Mouse (Mus musculus) forebrain, embryonic 15.5 days (tissue): ENCODE measurements around the gene Bmf. TPM values are rescaled to one million over a fixed set of nuclear protein-coding genes. Genes with fewer than 3 reads are reported as not detected.

ENCODE experiments used
- ATAC-seq: fragments of 200-750 bp; cut with Nextera tagmentation; replicated peaks from 2 replicates; pipeline ENCODE4 v1.8.0; 2017; ENCODE audit warnings: mild to moderate bottlenecking, moderate TSS enrichment, moderate library complexity
- H3K27ac ChIP-seq: fragments of 300-500 bp; sonication (generic); replicated peaks from 2 replicates; pipeline ENCODE4 v1.5.1; 2015; ENCODE audit warnings: mild to moderate bottlenecking, inconsistent platforms
- H3K27me3 ChIP-seq: fragments of 300-500 bp; sonication (generic); 2 replicates; pipeline ENCODE4 v1.6.1; 2015; ENCODE audit warnings: inconsistent platforms
- H3K36me3 ChIP-seq: fragments of 300-500 bp; sonication (generic); 2 replicates; pipeline ENCODE4 v1.6.1; 2015; ENCODE audit warnings: mild to moderate bottlenecking, inconsistent platforms
- H3K4me1 ChIP-seq: fragments of 300-500 bp; sonication (generic); 2 replicates; pipeline ENCODE4 v1.6.1; 2015; ENCODE audit warnings: inconsistent platforms
- H3K4me2 ChIP-seq: fragments of 300-500 bp; sonication (generic); replicated peaks from 2 replicates; pipeline ENCODE4 v1.6.1; 2015; ENCODE audit warnings: mild to moderate bottlenecking, inconsistent platforms
- H3K4me3 ChIP-seq: fragments of 300-500 bp; sonication (generic); 2 replicates; pipeline ENCODE4 v1.5.1; 2015; ENCODE audit warnings: mild to moderate bottlenecking, inconsistent platforms
- H3K9ac ChIP-seq: fragments of 300-500 bp; sonication (generic); replicated peaks from 2 replicates; pipeline ENCODE4 v1.6.1; 2015; ENCODE audit warnings: mild to moderate bottlenecking, inconsistent platforms
- H3K9me3 ChIP-seq: fragments of 300-500 bp; sonication (generic); 2 replicates; pipeline ENCODE4 v1.6.1; 2016; ENCODE audit warnings: inconsistent platforms
- WGBS: fragments of 180-500 bp; shearing (Covaris S2); methylation state at CpG from one replicate; pipeline ENCODE4 v1.1.7; 2015; ENCODE audit warnings: mixed read lengths; 5-methylcytosine and 5-hydroxymethylcytosine counted together
- polyA plus RNA-seq: library from polyadenylated mRNA; unstranded; fragments of >200 nt; fragmentation: Nextera tagmentation; extraction: Ambion mirVana; gene quantifications from 2 replicates; pipeline ENCODE4 v1.2.1, GENCODE M21; 2015

The Bmf gene
- polyA plus RNA-seq, 1 experiment from 2014 or later = 1.3 TPM

GRCm38 (mm10) chr2:118507126-118507525 is 42.4 kb downstream of the Bmf start:
- WGBS = 86% methylated on average over 7 of the region's 7 CpGs
- H3K9ac ChIP-seq = no peak overlapping the region
- no peak for ATAC-seq
- H3K4me1 ChIP-seq = peaks cover 12% of the 10 kb centered on the region
- no peaks in the 10 kb centered on the region for H3K9me3 ChIP-seq
- H3K4me3 ChIP-seq = no peak overlapping the region
- no peaks in the 10 kb centered on the region for H3K36me3 ChIP-seq
- no peaks in the 10 kb centered on the region for H3K27me3 ChIP-seq
- no peak overlapping the region for H3K4me2 ChIP-seq
- no peak overlapping the region for H3K27ac ChIP-seq

GRCm38 (mm10) chr2:118500191-118500590 is 49.3 kb downstream of the Bmf start:
- H3K36me3 ChIP-seq = no peaks in the 10 kb centered on the region
- no peak for ATAC-seq
- 84% methylated on average over 2 of the region's 2 CpGs for WGBS
- no peak overlapping the region for H3K9ac ChIP-seq
- no peak overlapping the region for H3K27ac ChIP-seq
- no peak overlapping the region for H3K4me2 ChIP-seq
- peaks cover 3% of the 10 kb centered on the region; the same call in 1 of the 2 replicates for H3K4me1 ChIP-seq
- no peak overlapping the region for H3K4me3 ChIP-seq
- no peaks in the 10 kb centered on the region for H3K27me3 ChIP-seq
- H3K9me3 ChIP-seq = no peaks in the 10 kb centered on the region

GRCm38 (mm10) chr2:118499135-118499961 is 50.1 kb downstream of the Bmf start:
- no peaks in the 10 kb centered on the region for H3K36me3 ChIP-seq
- 36% methylated on average over 20 of the region's 20 CpGs for WGBS
- no peaks in the 10 kb centered on the region for H3K27me3 ChIP-seq
- H3K4me1 ChIP-seq = peaks cover 3% of the 10 kb centered on the region; the same call in 1 of the 2 replicates
- H3K9me3 ChIP-seq = no peaks in the 10 kb centered on the region
- no peak overlapping the region for H3K4me3 ChIP-seq
- H3K4me2 ChIP-seq = no peak overlapping the region
- no peak overlapping the region for H3K27ac ChIP-seq
- H3K9ac ChIP-seq = no peak overlapping the region
- no peak for ATAC-seq

GRCm38 (mm10) chr2:118498476-118498875 is 51.0 kb downstream of the Bmf start:
- no peak for ATAC-seq
- Histone ChIP-seq H3K4me2 (no peak overlapping the region), H3K27me3 (no peaks in the 10 kb centered on the region), H3K9ac (no peak overlapping the region), H3K9me3 (no peaks in the 10 kb centered on the region), H3K4me3 (no peak overlapping the region), H3K36me3 (no peaks in the 10 kb centered on the region), H3K4me1 (peaks cover 3% of the 10 kb centered on the region; the same call in 1 of the 2 replicates), H3K27ac (no peak overlapping the region)
- WGBS = 84% methylated on average over 6 of the region's 6 CpGs

- H3K4me1 ChIP-seq = peaks cover 3% of the 10 kb centered on the region; the same call in 1 of the 2 replicates
- no peak overlapping the region for H3K27ac ChIP-seq
- no peaks in the 10 kb centered on the region for H3K27me3 ChIP-seq
- H3K36me3 ChIP-seq = no peaks in the 10 kb centered on the region
- no peak for ATAC-seq
- no peaks in the 10 kb centered on the region for H3K9me3 ChIP-seq
- H3K4me3 ChIP-seq = no peak overlapping the region
- no peak overlapping the region for H3K9ac ChIP-seq
- no peak overlapping the region for H3K4me2 ChIP-seq
- 77% methylated on average over 5 of the region's 5 CpGs for WGBS
These were observed 51.6 kb downstream of the Bmf start for GRCm38 (mm10) chr2:118497890-118498289.

- Histone ChIP-seq H3K4me1 (peaks cover 3% of the 10 kb centered on the region; the same call in 1 of the 2 replicates), H3K27ac (no peak overlapping the region), H3K27me3 (no peaks in the 10 kb centered on the region), H3K36me3 (no peaks in the 10 kb centered on the region), H3K4me3 (no peak overlapping the region), H3K9ac (no peak overlapping the region), H3K9me3 (no peaks in the 10 kb centered on the region), H3K4me2 (no peak overlapping the region)
- WGBS = 73% methylated on average over 9 of the region's 9 CpGs
- ATAC-seq = no peak
These were observed 54.5 kb downstream of the Bmf start for GRCm38 (mm10) chr2:118495024-118495423.

GRCm38 (mm10) chr2:118491741-118492395 is 57.6 kb downstream of the Bmf start:
- Histone ChIP-seq H3K27me3 (no peaks in the 10 kb centered on the region), H3K4me1 (no peaks in the 10 kb centered on the region), H3K9me3 (no peaks in the 10 kb centered on the region), H3K4me3 (no peak overlapping the region), H3K4me2 (no peak overlapping the region), H3K27ac (no peak overlapping the region), H3K9ac (no peak overlapping the region), H3K36me3 (no peaks in the 10 kb centered on the region)
- ATAC-seq = no peak
- WGBS = 86% methylated on average over 4 of the region's 4 CpGs

GRCm38 (mm10) chr2:118491281-118491731 is 58.2 kb downstream of the Bmf start:
- WGBS = 61% methylated on average over 5 of the region's 5 CpGs
- no peak overlapping the region for H3K4me3 ChIP-seq
- no peak overlapping the region for H3K27ac ChIP-seq
- H3K36me3 ChIP-seq = no peaks in the 10 kb centered on the region
- no peak overlapping the region for H3K9ac ChIP-seq
- H3K4me1 ChIP-seq = no peaks in the 10 kb centered on the region
- no peaks in the 10 kb centered on the region for H3K9me3 ChIP-seq
- ATAC-seq = no peak
- H3K4me2 ChIP-seq = no peak overlapping the region
- H3K27me3 ChIP-seq = no peaks in the 10 kb centered on the region

GRCm38 (mm10) chr2:118490241-118491091 is 59.0 kb downstream of the Bmf start:
- H3K4me3 ChIP-seq = no peak overlapping the region
- no peaks in the 10 kb centered on the region for H3K4me1 ChIP-seq
- no peak overlapping the region for H3K9ac ChIP-seq
- WGBS = 49% methylated on average over 12 of the region's 12 CpGs
- no peak for ATAC-seq
- H3K36me3 ChIP-seq = no peaks in the 10 kb centered on the region
- H3K27ac ChIP-seq = no peak overlapping the region
- H3K4me2 ChIP-seq = no peak overlapping the region
- no peaks in the 10 kb centered on the region for H3K9me3 ChIP-seq
- H3K27me3 ChIP-seq = no peaks in the 10 kb centered on the region

GRCm38 (mm10) chr2:118487806-118488205 is 61.7 kb downstream of the Bmf start:
- WGBS = 65% methylated on average over 3 of the region's 3 CpGs
- no peaks in the 10 kb centered on the region for H3K9me3 ChIP-seq
- no peaks in the 10 kb centered on the region for H3K36me3 ChIP-seq
- H3K9ac ChIP-seq = no peak overlapping the region
- no peak overlapping the region for H3K27ac ChIP-seq
- no peaks in the 10 kb centered on the region for H3K27me3 ChIP-seq
- H3K4me1 ChIP-seq = no peaks in the 10 kb centered on the region
- no peak for ATAC-seq
- H3K4me3 ChIP-seq = no peak overlapping the region
- H3K4me2 ChIP-seq = no peak overlapping the region

GRCm38 (mm10) chr2:118486933-118487332 is 62.6 kb downstream of the Bmf start:
- Histone ChIP-seq H3K36me3 (no peaks in the 10 kb centered on the region), H3K4me2 (no peak overlapping the region), H3K27me3 (no peaks in the 10 kb centered on the region), H3K4me1 (no peaks in the 10 kb centered on the region), H3K9me3 (no peaks in the 10 kb centered on the region), H3K27ac (no peak overlapping the region), H3K9ac (no peak overlapping the region), H3K4me3 (no peak overlapping the region)
- ATAC-seq = no peak; the same call in 1 of the 2 replicates
- 13% methylated on average over 12 of the region's 12 CpGs for WGBS

GRCm38 (mm10) chr2:118485415-118485814 is 64.1 kb downstream of the Bmf start:
- Histone ChIP-seq H3K27me3 (no peaks in the 10 kb centered on the region), H3K4me3 (no peak overlapping the region), H3K4me2 (no peak overlapping the region), H3K4me1 (no peaks in the 10 kb centered on the region), H3K36me3 (no peaks in the 10 kb centered on the region), H3K9ac (no peak overlapping the region), H3K27ac (no peak overlapping the region), H3K9me3 (no peaks in the 10 kb centered on the region)
- ATAC-seq = no peak
- WGBS = 89% methylated on average over 3 of the region's 3 CpGs
